Mouse (Mus musculus) neutrophil, adult 5-6 weeks (primary cell): ENCODE measurements around the gene Olfr764-ps1. TPM values are rescaled to one million over a fixed set of nuclear protein-coding genes. Genes with fewer than 3 reads are reported as not detected.

Experiments used
- total RNA-seq: library from RNA; stranded (forward); fragments of 200-1000 nt; gene quantifications from 2 replicates; pipeline ENCODE4 v1.2.3, GENCODE M21; 2017

Gene Olfr764-ps1
- total RNA-seq, 1 experiment from 2014 or later = not detected

Other genes with a start within 250 kb of the Olfr764-ps1 start
- gene Mmp19, start 249.0 kb downstream of the Olfr764-ps1 start, total RNA-seq = 4.2 and 4.4 TPM in 2 replicates
- gene Dnajc14, start 235.8 kb downstream of the Olfr764-ps1 start, total RNA-seq = 77.7 and 87.9 TPM in 2 replicates
- 7.9 and 8.0 TPM in 2 replicates for gene Tmem198b, start 235.5 kb downstream of the Olfr764-ps1 start, total RNA-seq
- gene Sarnp, start 222.6 kb downstream of the Olfr764-ps1 start, total RNA-seq = 77.9 and 106 TPM in 2 replicates
- 20.0 TPM in 2 replicates for gene Ormdl2, start 218.3 kb downstream of the Olfr764-ps1 start, total RNA-seq
- 19.9 and 22.1 TPM in 2 replicates for gene Gdf11, start 148.2 kb downstream of the Olfr764-ps1 start, total RNA-seq
- 22.8 and 30.5 TPM in 2 replicates for gene Cd63, start 138.9 kb downstream of the Olfr764-ps1 start, total RNA-seq
- 7.4 and 9.5 TPM in 2 replicates for gene Rdh5, start 117.0 kb downstream of the Olfr764-ps1 start, total RNA-seq
- 58.3 and 85.6 TPM in 2 replicates for gene Bloc1s1, start 115.9 kb downstream of the Olfr764-ps1 start, total RNA-seq
- 0.25 and 0.35 TPM in 2 replicates for gene Itga7, start 106.1 kb downstream of the Olfr764-ps1 start, total RNA-seq
- gene Mettl7b, start 78.9 kb downstream of the Olfr764-ps1 start, total RNA-seq = not detected in 2 replicates
- 0.12 TPM in 1 of 2 replicates, not detected in the other for gene Olfr9, start 50.5 kb downstream of the Olfr764-ps1 start, total RNA-seq
- gene Olfr763, start 29.1 kb downstream of the Olfr764-ps1 start, total RNA-seq = not detected in 2 replicates
- not detected in 2 replicates for gene Olfr765, start 10.1 kb upstream of the Olfr764-ps1 start, total RNA-seq
- not detected in 2 replicates for gene Olfr766-ps1, start 29.1 kb upstream of the Olfr764-ps1 start, total RNA-seq
- 0.12 TPM in 1 of 2 replicates, not detected in the other for gene Olfr767, start 43.0 kb upstream of the Olfr764-ps1 start, total RNA-seq
- not detected in 2 replicates for gene Olfr768, start 59.5 kb upstream of the Olfr764-ps1 start, total RNA-seq
- gene Olfr769, start 78.0 kb upstream of the Olfr764-ps1 start, total RNA-seq = not detected in 2 replicates
- gene Olfr770, start 99.1 kb upstream of the Olfr764-ps1 start, total RNA-seq = not detected in 2 replicates
- gene Olfr771, start 124.9 kb upstream of the Olfr764-ps1 start, total RNA-seq = not detected in 2 replicates
- not detected in 2 replicates for gene Olfr772, start 138.0 kb upstream of the Olfr764-ps1 start, total RNA-seq
- not detected in 2 replicates for gene Olfr773, start 147.5 kb upstream of the Olfr764-ps1 start, total RNA-seq
- 0.93 TPM in 1 of 2 replicates, not detected in the other for gene Olfr774, start 196.3 kb upstream of the Olfr764-ps1 start, total RNA-seq
- gene Olfr775, start 208.5 kb upstream of the Olfr764-ps1 start, total RNA-seq = not detected in 2 replicates
- gene Olfr776, start 219.2 kb upstream of the Olfr764-ps1 start, total RNA-seq = not detected in 2 replicates
- gene Olfr777, start 231.6 kb upstream of the Olfr764-ps1 start, total RNA-seq = not detected in 2 replicates